Mouse (Mus musculus): ENCODE data around the gene Cfap61.

- TF ChIP-seq CTCF (IDR thresholded peaks at IDR 0.05; ENCODE audit: low read depth): no peak
- TF ChIP-seq EP300 (optimal IDR thresholded peaks at IDR 0.05): no peak
These were observed 314.4 kb downstream of the Cfap61 start for GRCm38 (mm10) chr2:146249033-146249432.

All from stomach, postnatal 0 days (tissue).